Mouse (Mus musculus) gonadal fat pad, adult 2 months (tissue): ENCODE data around the gene Acbd3. TPM values are rescaled to one million over a fixed set of nuclear protein-coding genes. Genes with fewer than 3 reads are reported as not detected.

ENCODE experiments used
- DNase-seq: peaks from one replicate; pipeline ENCODE4 v3.0.0-alpha.2; 2012; ENCODE audit warnings: low read depth
- polyA plus RNA-seq: library from polyadenylated mRNA; depleted of rRNA; stranded (reverse); fragments of >200 nt; gene quantifications from 2 replicates; pipeline ENCODE4 v1.2.3, GENCODE M21; 2012

Gene Acbd3
- polyA plus RNA-seq, 1 experiment: 19.2 TPM

GRCm38 (mm10) chr1:180762180-180762579 lies 36.3 kb downstream of the Acbd3 start:
- DNase-seq: no peak

GRCm38 (mm10) chr1:180762679-180763078 lies 36.8 kb downstream of the Acbd3 start:
- DNase-seq: no peak

GRCm38 (mm10) chr1:180763307-180763706 lies 37.5 kb downstream of the Acbd3 start:
- no peak for DNase-seq

- no peak for DNase-seq
Observed at GRCm38 (mm10) chr1:180763828-180764227, 38.0 kb downstream of the Acbd3 start.

- no peak for DNase-seq
Observed at GRCm38 (mm10) chr1:180765393-180765792, 39.5 kb downstream of the Acbd3 start.

- DNase-seq: no peak
Observed at GRCm38 (mm10) chr1:180766557-180766956, 40.7 kb downstream of the Acbd3 start.

GRCm38 (mm10) chr1:180767541-180768333 lies 41.9 kb downstream of the Acbd3 start:
- DNase-seq: no peak

GRCm38 (mm10) chr1:180768334-180769168 lies 42.7 kb downstream of the Acbd3 start:
- no peak for DNase-seq

GRCm38 (mm10) chr1:180771306-180771705 lies 45.5 kb downstream of the Acbd3 start:
- no peak for DNase-seq

GRCm38 (mm10) chr1:180771722-180772121 lies 45.9 kb downstream of the Acbd3 start:
- DNase-seq: no peak

GRCm38 (mm10) chr1:180772291-180772690 lies 46.4 kb downstream of the Acbd3 start:
- no peak for DNase-seq

- no peak for DNase-seq
Observed at GRCm38 (mm10) chr1:180774664-180775063, 48.8 kb downstream of the Acbd3 start.

GRCm38 (mm10) chr1:180775317-180775716 lies 49.5 kb downstream of the Acbd3 start:
- no peak for DNase-seq

GRCm38 (mm10) chr1:180775849-180776493 lies 50.1 kb downstream of the Acbd3 start:
- no peak for DNase-seq

GRCm38 (mm10) chr1:180776494-180776893 lies 50.7 kb downstream of the Acbd3 start:
- DNase-seq: no peak

- no peak for DNase-seq
Observed at GRCm38 (mm10) chr1:180777289-180777659, 51.4 kb downstream of the Acbd3 start.

- DNase-seq: no peak
Observed at GRCm38 (mm10) chr1:180777660-180778402, 52.0 kb downstream of the Acbd3 start.

- DNase-seq: no peak
Observed at GRCm38 (mm10) chr1:180778403-180778754, 52.5 kb downstream of the Acbd3 start.

GRCm38 (mm10) chr1:180778941-180779340 lies 53.1 kb downstream of the Acbd3 start:
- DNase-seq: peak; percentile 94

- DNase-seq: no peak
Observed at GRCm38 (mm10) chr1:180780291-180780690, 54.4 kb downstream of the Acbd3 start.

- DNase-seq: no peak
Observed at GRCm38 (mm10) chr1:180781250-180781649, 55.4 kb downstream of the Acbd3 start.
